Mouse (Mus musculus): ENCODE results near the gene Cd40lg. TPM values are rescaled to one million over a fixed set of nuclear protein-coding genes. Genes with fewer than 3 reads are reported as not detected.

Cd40lg gene
- 0.60 TPM for polyA plus RNA-seq (2014; fragmentation: Illumina TruSeq; extraction: RNeasy Lipid Tissue Mini Kit (QIAGEN cat#74804); ENCODE audit: low read depth, low replicate concordance)

GRCm38 (mm10) chrX:57211876-57212275 lies at the start of gene Cd40lg:
Cd40lg (plus strand) TSS chrX:57212143.

Other genes starting within 250 kb of the Cd40lg start
- gene Brs3, start 169.1 kb upstream of the Cd40lg start, polyA plus RNA-seq (2014; fragmentation: Illumina TruSeq; extraction: RNeasy Lipid Tissue Mini Kit (QIAGEN cat#74804); ENCODE audit: low read depth, low replicate concordance) = not detected
- gene Htatsf1, start 158.6 kb upstream of the Cd40lg start, polyA plus RNA-seq (2014; fragmentation: Illumina TruSeq; extraction: RNeasy Lipid Tissue Mini Kit (QIAGEN cat#74804); ENCODE audit: low read depth, low replicate concordance) = 97.9 TPM
- gene Vgll1, start 124.0 kb upstream of the Cd40lg start, polyA plus RNA-seq (2014; fragmentation: Illumina TruSeq; extraction: RNeasy Lipid Tissue Mini Kit (QIAGEN cat#74804); ENCODE audit: low read depth, low replicate concordance) = not detected
- 27.6 TPM for gene Arhgef6, start 126.6 kb downstream of the Cd40lg start, polyA plus RNA-seq (2014; fragmentation: Illumina TruSeq; extraction: RNeasy Lipid Tissue Mini Kit (QIAGEN cat#74804); ENCODE audit: low read depth, low replicate concordance)
- 104 TPM for gene Rbmx, start 180.9 kb downstream of the Cd40lg start, polyA plus RNA-seq (2014; fragmentation: Illumina TruSeq; extraction: RNeasy Lipid Tissue Mini Kit (QIAGEN cat#74804); ENCODE audit: low read depth, low replicate concordance)
- gene Gm364, start 197.0 kb downstream of the Cd40lg start, polyA plus RNA-seq (2014; fragmentation: Illumina TruSeq; extraction: RNeasy Lipid Tissue Mini Kit (QIAGEN cat#74804); ENCODE audit: low read depth, low replicate concordance) = not detected

Measured in sigmoid colon, adult 10 weeks (tissue).